Mouse (Mus musculus): ENCODE measurements around the gene Olfr1046.
"Not testable (repeated sequence)": the region's sequence is repeated elsewhere in the genome, so short reads cannot be mapped to it uniquely, and the experiment has no call there.

- not testable (repeated sequence) for TF ChIP-seq CTCF (IDR thresholded peaks at IDR 0.05; ENCODE audit: borderline replicate concordance, extremely low read depth, insufficient read depth, insufficient read length); POLR2A (IDR thresholded peaks at IDR 0.05; ENCODE audit: borderline replicate concordance, extremely low read depth, insufficient read depth, insufficient read length, poor library complexity, severe bottlenecking)
Observed at GRCm38 (mm10) chr2:86258228-86258627, 39.1 kb upstream of the Olfr1046 start, which contains the start of gene Olfr1049.

Measured in brain, embryonic 14.5 days (tissue).